Mouse (Mus musculus): ENCODE measurements around the gene Try4. TPM values are rescaled to one million over a fixed set of nuclear protein-coding genes. Genes with fewer than 3 reads are reported as not detected.

Gene Try4
- polyA plus RNA-seq (2012; rRNA removed): 0.68 and 4.7 TPM in 2 replicates

GRCm38 (mm10) chr6:41301969-41302368 lies at the start of gene Try4:
TSS of gene Try4 (plus strand) at chr6:41302269.

GRCm38 (mm10) chr6:41316741-41317140 lies 14.7 kb downstream of the Try4 start, which contains the start of gene Try5:
TSS of gene Try5 (minus strand) at chr6:41316841.

GRCm38 (mm10) chr6:41353932-41354331 lies 51.9 kb downstream of the Try4 start, which contains the start of gene Try10:
TSS of gene Try10 (plus strand) at chr6:41354105.

Other genes with a start within 250 kb of the Try4 start
- gene Try5, start 14.6 kb downstream of the Try4 start, polyA plus RNA-seq (2012; rRNA removed): 0.61 and 2.0 TPM in 2 replicates
- gene Try10, start 51.8 kb downstream of the Try4 start, polyA plus RNA-seq (2012; rRNA removed): not detected in 2 replicates
- gene Prss3, start 75.4 kb downstream of the Try4 start, polyA plus RNA-seq (2012; rRNA removed): not detected in 2 replicates
- gene Gm5771, start 90.1 kb downstream of the Try4 start, polyA plus RNA-seq (2012; rRNA removed): not detected in 2 replicates
- not detected in 2 replicates for gene Gm10334, start 143.9 kb downstream of the Try4 start, polyA plus RNA-seq (2012; rRNA removed)
- not detected in 2 replicates for gene Prss1, start 156.7 kb downstream of the Try4 start, polyA plus RNA-seq (2012; rRNA removed)
- 1.4 and 5.8 TPM in 2 replicates for gene Prss2, start 219.5 kb downstream of the Try4 start, polyA plus RNA-seq (2012; rRNA removed)